Mouse (Mus musculus): ENCODE results near the gene Mgll.

The Mgll gene

DNA sequence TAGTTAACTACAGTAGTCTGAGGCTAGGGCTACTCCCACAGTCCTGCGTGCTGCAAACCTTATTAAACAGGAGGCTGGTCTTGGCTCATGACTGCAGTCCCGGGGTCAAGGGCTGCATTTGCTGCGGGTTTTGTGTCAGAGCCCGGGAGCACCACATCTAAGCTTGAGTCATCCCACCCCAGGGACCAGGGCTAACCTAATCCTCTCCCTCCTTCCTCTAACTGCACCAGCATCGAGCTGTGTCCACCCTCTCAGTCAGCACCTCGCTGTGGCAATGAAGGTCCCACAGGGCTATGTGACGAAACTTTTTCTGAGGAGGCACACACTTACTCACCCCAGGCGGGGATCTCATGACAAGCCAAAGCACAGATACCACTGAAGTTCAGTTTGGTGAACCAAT lies 22.1 kb downstream of the Mgll start:
- no peak for DNase-seq

DNA sequence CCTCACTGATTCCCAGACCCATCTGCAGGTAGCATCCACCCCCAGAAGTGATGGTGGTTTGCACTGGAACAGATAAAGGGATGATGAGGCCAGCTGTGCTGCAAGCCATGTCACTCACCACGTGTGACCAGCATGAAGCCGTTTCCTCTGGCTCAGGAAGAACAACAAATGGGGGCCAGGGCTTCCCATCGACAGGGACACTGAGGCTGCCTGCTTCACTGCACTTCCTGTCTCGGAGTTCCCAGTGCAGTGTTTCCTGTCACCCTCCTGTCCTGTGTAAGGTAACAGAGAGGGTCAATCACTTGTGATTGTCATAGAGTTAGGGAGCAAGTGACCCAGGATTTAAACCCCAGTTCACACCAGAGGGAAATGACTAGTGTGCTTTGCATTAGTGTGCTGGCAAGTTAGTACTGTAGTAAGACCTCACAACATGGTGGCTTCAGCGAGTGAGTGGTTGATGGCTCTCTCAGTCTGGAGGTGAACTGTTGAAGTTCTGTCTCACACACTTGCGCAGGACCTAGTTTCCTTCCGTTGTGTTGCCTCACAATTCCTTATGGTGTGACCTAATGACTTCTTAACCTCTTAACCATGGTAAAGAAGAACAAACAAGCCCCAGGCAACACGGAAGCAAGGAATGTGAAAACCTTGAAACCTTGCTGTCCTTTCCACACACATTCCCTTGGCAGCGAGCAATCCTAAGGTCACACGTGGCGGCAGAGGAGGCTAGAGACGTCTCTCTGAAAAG lies 23.3 kb downstream of the Mgll start:
- no peak for DNase-seq

DNA sequence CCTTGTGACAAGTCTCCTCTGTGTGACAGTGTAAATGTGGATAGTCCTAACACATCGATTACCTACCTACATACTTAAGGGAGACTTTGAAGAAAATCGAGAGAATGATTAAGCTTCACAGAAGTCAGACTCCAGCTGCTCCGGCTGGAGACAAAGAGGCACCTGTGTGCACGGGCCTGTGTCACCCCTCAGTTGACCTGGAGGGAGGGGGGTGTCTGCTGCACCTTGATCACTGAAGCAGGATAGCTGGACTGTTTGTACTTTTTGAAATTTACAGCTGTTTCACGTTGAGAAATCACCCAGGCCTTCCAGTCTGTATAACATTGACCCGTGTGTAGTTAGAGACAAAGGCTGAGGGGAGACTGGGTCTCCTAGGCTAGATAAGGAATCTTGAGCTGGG lies 26.7 kb downstream of the Mgll start:
- DNase-seq = no peak

DNA sequence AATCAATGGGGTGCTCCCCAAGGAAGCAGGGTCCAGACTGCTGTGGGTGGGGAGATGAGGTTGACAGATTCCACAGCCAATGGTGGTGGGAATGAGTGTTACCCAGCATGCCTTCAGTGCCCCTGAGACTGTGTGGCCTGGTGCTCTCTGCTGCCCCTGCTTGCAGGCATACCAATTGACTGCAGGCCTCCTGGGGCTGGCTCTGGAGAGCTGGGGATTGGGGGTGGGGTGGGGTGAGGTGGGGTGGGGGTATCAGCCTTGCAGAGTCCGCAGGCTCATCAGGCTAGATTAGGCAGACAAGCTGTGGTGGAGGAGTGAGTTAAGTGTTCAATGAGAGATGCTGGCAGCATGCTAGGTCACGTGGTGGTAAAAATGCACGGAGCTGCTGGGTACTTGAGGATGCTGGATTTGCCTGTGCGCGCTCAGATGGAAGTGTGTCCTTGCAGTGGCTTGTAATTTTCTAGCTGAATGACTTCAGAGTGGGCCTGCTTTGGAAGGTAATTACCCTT lies 28.6 kb downstream of the Mgll start:
- DNase-seq = no peak

DNA sequence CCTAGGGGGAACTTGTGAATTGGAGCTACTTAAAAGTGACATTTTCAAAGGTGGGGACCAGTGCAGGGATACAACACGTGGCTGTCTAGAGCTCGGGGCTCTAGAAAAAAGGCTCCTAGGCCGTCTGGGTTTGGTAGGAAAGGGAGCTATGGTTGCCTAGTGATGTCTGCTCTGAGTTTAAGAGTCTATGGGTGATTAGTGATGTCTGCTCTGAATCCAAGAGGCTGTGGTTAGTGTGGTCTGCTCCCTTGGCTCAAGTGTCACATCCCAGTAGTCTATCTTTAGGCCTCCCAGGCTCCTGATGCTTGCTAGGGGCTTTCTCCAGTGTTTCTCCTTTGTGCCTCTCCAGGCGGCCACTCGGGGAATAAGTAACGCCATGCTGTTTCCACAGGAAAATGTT lies 29.4 kb downstream of the Mgll start:
- DNase-seq = no peak

DNA sequence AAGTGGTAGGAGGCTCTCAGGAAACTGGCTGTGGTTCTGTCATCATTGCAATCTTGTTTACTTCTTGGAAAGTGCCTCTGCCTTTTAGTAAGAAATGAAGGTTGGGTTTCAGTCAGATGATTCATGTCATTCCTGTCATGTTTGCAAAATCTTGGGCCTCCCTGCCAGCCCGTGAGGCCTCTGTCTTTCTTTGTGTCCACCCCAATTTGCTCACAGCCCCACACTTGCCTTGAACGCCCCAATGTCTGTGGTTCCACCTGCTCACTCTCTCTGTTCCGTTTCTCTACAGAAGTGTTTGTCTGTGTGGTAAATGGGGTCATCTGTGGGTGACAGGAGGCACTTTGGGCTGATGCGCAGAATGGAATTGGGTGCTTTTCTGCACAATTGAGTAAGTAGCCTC lies 32.8 kb downstream of the Mgll start:
- DNase-seq = no peak

DNA sequence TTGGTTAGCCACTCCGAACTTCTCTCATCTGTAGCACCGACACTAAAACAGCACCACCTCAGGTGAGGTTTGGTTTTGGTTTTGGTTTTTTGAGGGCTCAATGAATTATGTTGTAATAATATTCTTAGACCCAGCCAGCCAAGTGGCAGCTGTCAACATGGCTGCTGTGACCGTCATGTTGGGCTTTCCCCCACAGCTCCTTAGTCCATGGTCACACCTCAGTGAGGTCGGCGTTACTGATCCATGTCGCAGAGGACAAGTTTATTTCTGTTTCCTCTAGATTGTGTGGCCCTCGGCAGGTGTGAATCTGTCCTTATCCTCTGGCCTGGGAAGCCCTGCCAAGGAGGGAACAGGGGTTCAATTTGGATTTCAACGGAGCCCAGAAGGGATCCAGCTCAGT lies 33.9 kb downstream of the Mgll start:
- no peak for DNase-seq

DNA sequence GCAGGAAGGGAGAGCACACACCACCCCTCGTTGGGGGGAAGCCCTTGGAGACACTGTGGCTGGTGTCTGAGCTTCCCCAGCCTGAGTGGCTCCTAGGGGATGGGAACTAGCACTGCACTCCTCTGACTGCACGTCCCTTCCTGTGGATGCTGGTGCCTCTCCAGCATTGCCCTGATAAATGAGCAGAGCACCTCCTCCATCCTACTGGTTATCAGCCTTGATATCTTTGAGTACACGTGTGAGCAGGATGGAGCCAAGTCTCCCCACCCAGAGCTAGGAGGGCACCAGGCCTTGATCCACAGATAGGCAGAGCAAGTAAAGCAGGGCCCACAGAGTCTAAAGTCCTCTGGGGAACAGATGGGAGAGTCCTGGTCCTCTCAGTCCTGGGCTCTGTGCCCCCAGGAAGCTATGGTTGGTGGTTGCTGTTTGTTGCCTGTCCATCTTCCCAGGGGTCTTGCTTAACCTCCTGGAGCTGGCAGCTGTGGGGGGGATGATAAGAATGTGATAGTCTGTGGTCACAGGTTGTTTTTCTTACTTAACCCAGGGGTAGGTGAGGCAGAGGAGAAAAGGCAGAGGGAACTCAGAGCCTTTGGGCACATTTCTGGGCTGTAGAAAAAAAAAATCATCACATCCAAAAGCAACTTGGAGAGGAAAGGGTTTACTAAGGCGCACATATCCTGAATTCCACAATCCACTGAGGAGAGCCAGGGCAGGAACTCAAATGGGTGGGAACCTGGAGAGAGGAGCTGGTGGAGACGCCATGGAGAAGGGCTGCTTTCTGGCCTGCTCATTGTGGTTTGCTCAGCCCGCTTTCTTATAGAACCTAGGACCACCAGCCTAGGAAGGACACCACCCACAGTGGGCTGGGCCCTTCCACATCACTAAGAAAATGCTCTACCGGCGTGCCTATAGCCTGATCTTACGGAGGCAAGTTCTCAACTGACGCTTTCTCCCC lies 34.6 kb downstream of the Mgll start:
- DNase-seq = no peak

DNA sequence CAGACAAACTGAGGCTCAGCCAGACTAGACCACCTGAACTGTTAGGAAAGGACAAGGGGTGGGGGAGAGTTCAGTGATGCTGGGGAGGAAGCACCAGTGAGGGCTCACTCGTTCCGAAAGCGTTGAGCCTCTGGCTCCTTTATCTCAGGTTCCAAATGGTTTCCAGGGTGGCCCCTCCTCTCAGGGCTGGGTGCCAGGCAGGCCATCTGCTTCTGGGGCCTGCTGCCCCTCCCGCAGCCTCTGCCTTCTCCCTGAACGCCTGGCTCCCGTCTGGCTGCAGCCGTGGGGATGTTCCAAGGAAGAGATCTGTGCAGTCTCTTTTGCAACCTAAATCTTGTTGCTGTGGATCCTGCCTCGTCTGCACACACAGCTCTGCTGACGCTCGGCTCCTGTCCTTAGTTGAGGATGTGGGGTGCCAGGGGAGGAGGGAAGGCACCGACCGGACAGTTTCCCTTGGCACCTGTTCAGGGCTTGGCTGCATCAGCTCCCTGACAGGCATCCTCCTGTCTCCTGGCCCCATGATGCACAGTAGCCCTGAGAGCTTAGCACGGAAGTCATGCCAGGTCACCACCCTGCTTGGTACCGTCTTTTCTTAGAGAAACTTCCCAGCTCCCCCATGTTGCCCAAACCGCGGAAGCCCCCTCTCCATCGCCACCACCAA lies 35.7 kb downstream of the Mgll start:
- no peak for DNase-seq

DNA sequence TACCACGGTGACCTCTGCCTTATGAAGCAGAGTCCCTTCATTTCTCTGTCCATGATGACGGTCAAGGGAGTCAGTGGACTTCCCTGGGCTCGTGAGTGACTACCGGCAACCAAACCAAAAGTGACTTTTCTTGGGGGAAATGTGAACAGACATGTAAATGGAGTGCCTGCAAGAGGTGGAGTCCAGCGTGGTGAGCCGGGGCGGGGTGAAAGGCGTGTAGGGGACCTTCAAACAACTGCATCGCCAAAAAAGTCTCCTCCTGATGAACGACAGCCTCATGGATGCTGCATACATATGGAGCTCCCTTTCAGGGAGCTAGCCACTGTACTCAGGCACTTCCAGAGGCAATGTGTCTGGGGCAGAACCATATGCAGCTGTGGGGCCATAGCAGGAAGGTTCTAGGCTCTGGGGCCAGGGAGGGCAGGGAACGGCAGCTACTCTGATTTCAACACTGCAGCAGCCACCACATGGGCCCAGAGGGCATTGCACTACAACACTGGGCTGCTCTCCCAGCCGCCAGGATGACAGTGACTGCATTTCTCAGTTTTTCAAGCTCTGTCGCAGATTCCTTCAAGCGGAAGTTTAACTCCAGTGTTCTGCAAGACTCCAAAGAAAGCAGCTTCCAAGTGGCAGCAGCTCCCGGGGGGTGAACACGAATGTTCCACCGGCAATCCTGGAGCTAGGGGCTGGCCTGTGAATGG lies 36.9 kb downstream of the Mgll start:
- DNase-seq = no peak

DNA sequence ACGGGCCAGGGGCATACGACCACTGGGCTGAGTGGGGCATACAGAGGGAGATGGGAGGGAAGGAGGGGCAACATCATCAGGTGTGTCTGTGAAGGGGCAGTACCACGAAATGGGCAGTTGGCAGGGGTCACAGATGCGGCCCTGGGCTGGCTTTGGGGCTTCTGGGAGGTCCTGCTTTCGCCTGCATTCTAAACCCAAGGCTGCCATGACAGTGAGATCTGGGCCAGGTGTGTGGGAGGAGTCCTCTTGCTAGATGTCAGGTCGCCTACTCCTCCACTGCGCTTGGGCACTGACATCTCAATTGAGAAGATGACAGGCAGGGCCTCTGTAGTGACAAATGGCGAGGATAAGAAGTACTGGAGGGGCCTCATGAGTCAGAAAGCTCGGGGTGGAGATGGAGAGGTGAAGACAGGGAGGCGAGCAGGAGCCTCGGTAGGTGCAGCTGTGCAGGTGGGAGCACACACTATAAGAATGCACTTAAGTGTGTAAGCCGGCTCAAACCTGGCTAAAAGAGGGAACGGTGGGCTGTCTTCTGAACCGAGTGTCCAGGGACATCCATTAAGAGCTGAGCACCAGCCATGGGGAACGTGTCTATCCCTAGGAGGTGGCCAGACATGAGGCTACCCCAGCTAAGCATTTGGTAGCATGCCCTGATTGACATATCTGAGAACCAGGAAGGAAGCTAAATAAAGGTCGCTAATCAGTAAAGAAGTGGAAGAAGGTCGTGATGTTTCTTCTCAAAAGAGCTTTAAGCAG lies 37.6 kb downstream of the Mgll start:
- DNase-seq = no peak

DNA sequence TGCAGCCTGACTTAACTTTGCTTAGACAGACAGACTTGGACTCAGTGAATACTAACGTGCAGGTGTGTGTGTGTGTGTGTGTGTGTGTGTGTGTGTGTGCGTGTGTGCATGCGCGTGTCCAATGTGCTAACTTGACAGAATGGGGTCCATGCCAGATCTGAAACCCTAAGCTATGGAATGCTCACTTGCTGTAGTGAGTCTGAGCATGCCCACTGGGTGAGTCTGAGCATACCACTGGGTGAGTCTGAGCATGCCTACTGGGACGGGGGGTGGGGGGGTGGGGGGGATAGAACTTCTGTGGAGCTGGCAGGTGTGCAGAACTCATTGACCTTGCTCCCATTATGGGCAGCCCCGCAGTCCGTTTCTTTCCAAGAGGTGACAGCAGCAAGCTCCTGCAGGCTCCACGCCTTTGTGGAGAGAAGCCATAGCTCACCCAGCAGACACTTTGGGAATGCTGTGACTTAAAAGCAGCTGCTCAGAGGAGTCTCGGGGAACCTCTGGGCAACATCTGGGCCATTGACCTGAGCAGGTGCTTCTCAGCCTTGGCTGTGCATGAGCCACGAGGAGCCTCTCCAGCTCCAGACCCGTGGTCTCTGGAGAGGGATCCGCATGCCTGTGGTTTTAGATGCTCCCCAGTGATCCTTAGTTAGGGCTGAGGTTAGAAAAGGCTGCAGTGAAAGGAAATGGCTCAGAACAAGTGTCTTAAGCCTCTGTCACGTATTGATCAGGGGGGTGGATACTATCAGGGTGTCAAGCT lies 38.4 kb downstream of the Mgll start:
- DNase-seq = no peak

DNA sequence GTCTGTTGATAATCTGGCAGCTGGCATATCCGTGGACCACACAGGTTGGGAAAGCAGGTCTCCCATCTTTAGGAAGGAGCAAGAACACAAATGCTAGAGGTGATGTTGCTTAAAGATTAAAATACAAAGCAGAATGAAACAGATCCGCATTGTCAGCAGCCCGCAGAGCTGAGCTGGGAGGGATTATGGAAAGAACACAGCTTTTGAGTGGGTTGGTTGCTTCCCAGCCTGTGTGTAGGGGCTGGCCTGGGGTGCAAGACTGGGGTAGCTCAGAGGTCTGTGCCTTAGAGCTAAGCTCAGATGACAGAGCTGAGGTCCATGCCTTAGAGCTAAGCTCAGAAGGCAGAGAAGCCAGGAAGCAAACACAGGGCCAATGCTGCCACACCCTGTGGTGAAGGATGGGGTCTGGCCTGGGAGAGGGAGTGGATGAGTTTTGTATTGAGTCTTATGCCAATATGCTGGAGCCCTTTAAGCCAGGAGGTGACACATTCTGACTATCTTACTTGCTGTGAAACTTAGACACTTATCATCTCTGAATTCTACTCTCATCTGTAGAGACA lies 39.4 kb downstream of the Mgll start:
- no peak for DNase-seq

DNA sequence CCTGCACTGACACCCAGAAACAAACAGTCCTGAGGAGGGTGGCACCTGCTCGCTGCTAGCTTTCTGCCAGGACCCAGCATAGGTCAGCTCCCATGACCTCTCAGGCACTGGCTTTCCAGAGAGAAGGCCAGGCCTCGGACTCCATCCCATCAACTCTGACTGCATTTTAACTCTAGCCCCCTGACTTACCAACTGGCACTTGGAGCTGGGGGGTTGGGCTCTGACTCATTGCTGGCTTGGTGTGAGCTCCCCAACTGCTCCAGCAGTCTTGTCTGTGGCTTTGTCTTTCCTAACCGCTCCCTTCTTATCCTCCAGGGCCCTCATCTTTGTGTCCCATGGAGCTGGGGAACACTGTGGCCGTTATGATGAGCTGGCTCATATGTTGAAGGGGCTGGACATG lies 40.1 kb downstream of the Mgll start:
- DNase-seq = no peak

DNA sequence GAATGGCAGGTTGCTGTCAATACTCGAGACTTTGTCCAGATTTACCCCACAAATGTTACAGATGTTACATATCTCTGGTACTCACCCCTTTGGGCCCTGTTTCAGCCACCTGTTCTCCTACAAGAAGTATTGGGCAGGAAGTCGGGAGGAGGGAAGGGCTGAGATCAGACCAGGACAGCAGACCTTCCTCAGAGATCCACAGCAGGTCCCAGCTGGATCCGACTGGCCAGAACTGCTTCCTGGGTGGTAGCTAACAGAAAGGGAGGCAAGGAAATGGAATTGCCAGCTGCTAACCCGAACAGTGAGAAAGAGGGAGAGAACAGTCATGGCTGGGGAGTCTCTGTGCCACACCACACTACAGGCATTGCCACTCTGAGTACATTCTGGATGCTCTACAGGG lies 43.5 kb downstream of the Mgll start:
- no peak for DNase-seq

DNA sequence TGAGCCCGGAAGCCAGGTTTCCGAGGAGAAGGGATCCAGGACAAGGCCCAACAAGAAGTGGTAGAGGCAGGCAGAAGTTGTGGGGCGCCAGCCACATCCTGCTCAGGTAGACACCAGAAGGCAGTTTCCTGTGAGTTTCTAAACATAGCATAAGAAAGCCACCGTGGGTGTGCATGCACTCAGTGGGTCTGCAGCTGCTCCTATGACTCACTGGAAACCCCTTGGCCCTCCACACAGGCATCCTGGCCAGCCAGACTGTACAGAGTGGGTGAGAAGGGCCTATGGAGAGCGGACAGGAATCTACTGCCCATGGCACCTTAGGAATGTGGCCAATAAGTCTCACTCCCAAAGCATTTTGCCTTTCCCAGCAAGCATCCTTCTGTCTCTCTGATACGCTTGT lies 45.5 kb downstream of the Mgll start:
- DNase-seq = peak; percentile 65

DNA sequence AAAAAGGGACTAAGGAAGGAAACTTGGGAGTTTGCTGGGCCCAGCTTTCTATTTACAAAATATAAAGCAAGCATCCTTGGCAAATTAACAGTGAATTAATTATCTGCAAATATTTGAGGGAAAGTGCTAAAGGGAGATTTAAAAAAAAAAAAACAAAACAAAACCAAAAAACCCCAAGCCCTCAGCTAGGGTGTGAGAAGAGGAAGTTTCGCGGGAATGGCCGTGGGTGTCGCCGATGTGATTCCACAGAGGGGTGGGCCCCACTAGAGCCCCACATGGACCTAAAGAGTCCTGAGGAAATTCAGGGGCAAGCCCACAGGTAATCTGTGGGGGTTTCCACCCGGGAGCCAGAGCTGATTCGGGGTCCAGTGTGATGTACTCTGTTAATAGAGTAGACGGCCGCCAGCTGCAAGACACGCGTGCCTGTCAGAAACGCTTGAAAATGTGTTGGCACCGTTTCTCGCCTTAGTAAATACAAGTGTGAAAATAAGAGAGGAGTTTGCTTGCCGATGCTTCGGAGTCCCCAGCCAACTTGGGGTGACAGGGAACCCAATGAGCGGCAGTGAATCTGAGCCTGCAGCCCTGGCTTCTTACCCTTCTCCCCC lies 46.2 kb downstream of the Mgll start:
- DNase-seq = no peak

DNA sequence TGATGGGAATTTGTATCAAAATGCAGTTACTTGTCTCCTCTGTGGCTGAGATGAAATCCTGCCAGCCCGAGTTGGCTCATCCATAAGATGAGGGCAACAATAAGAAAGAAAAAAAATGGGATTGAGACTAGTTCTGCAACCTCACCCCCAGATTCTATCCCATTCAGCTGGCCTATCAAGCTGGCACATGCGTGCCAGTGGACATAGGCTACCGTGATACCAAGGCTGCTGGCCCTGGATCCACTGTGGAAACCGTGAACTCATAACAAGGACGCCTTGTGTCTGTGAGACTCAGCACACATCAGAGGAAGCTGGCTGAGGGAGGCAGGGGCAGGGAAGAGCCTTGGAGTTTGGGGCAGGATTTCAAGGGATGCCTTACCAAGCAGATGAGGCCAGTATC lies 46.8 kb downstream of the Mgll start:
- no peak for DNase-seq

DNA sequence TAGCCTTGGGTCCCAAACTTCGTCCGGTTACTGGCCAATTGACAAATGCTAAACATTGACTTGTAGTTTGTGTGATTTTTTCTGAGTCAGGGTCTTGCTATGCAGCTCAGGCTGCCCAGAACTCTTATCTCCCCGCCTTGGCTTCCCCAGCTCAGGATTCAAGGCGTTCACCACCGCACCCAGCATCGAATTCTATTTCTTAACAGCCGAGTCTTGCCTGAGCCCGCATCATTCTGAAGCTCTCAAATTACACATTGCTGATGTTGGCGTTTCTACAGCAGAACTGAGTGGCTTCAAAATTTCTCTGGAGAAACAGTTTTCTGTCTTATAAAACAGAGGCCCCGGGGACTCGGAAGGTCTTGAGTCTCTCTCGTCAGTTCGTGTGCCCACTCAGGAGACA lies 47.8 kb downstream of the Mgll start:
- no peak for DNase-seq

DNA sequence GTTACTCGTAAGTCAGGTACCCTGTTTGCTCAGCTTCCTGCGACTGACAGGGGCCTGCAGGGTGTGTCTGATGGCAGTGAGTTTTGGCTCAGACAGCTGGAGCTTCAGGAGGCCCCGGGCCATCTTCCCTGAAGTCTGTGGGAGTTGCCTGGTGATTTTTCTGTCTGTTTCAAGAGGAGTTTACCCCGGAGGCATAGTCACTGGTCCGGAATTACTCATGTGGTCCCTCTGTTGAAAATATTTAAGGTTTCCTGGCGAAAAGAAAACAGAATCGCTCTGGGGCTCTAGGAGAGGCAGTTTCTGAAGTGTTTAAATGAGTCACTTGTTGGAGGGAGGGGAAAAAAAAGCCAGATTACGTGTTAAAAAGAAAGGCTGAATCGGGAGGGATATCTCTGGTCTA lies 49.8 kb downstream of the Mgll start:
- no peak for DNase-seq

DNA sequence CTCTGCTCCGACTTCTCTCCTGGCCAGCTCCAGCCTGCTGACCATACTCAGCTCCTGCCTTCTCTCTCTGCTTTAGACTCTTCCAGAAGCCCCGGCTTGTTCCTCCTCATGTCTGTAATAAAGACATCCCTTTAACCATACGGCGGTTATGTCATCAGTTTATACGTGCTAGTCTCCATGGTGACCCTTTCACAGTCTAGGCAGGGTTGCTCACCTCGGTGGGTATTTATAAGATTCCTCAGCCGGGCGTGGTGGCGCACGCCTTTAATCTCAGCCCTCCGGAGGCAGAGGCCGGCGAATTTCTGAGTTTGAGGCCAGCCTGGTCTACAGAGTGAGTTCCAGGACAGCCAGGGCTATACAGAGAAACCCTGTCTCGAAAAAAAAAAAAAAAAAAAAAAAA lies 51.1 kb downstream of the Mgll start:
- no peak for DNase-seq

Measured in thymus, postnatal 25 days (tissue).